Comparison of ENCODE assay signal across 18 mouse cellular contexts in the genomic region with DNA sequence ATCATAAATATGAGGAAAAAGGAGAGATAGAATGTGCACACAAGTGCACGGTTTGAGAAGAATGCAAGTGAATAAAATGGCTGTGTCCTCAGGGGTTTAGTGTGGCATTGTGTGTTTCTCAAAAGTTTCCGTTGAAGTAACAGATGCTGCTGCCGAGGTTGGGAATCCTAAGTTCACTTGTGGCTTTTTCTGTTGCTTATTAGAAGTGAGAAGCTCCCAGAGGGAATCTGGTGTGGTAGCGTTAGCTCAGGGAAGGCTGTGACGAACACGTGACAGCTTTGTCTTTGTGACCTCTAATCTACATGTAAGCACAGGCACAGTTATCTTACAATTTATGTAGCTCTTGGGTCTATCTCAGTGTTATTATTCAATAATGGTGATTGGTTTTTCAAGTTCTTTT.
"Had no signal": no experiment of that assay in that cellular context is flagged by ENCODE, and none has a peak within 500 bp of the region (broad histone marks: within the 10 kb centered on the region; RNA-seq: fewer than 3 reads in every experiment).

No protein-coding gene starts in this region.

- H3K9me3 ChIP-seq: liver, embryonic 13.5 days; midbrain, embryonic 13.5 days; neural tube, embryonic 13.5 days; stomach, embryonic 15.5 days had no signal

- H3K4me1 ChIP-seq: liver, embryonic 13.5 days; midbrain, embryonic 13.5 days; neural tube, embryonic 13.5 days; stomach, embryonic 15.5 days had no signal

- ATAC-seq: midbrain, embryonic 13.5 days; midbrain, embryonic 16.5 days had no signal

- H3K27ac ChIP-seq: kidney, postnatal 0 days; left cerebral cortex, adult 2 months; liver, embryonic 13.5 days; midbrain, embryonic 13.5 days; neural tube, embryonic 13.5 days; stomach, embryonic 15.5 days had no signal

- H3K4me2 ChIP-seq: liver, embryonic 13.5 days; midbrain, embryonic 13.5 days; neural tube, embryonic 13.5 days; stomach, embryonic 15.5 days had no signal

- DNase-seq: kidney, adult 18-20 months; kidney, postnatal 36 days; layer of hippocampus, postnatal 36 days; liver, embryonic 13.5 days; lung, adult 2 months; lung, postnatal 14 days; lung, postnatal 4 days; retina, postnatal 1 day; right cerebral cortex, postnatal 25 days; spleen, adult 18-20 months; thymus, postnatal 25 days had no signal

- H3K27me3 ChIP-seq: liver, embryonic 13.5 days; neural tube, embryonic 13.5 days; stomach, embryonic 15.5 days had no signal

- H3K36me3 ChIP-seq: liver, embryonic 13.5 days; midbrain, embryonic 13.5 days; neural tube, embryonic 13.5 days; stomach, embryonic 15.5 days had no signal

- H3K9ac ChIP-seq: liver, embryonic 13.5 days; midbrain, embryonic 13.5 days; neural tube, embryonic 13.5 days; stomach, embryonic 15.5 days had no signal

- H3K4me3 ChIP-seq: left cerebral cortex, adult 2 months; liver, embryonic 13.5 days; midbrain, embryonic 13.5 days; myocyte; neural tube, embryonic 13.5 days; stomach, embryonic 15.5 days had no signal
